Mouse (Mus musculus): ENCODE results near the gene Lmo4. TPM values are rescaled to one million over a fixed set of nuclear protein-coding genes. Genes with fewer than 3 reads are reported as not detected.

Gene Lmo4
- total RNA-seq, 2 experiments from 2014 or later = 210 to 218 TPM

- DNase-seq = no peak
Measured at GRCm38 (mm10) chr3:144147244-144147643, 57.8 kb downstream of the Lmo4 start.

- DNase-seq = no peak
Measured at GRCm38 (mm10) chr3:144144066-144144465, 61.0 kb downstream of the Lmo4 start.

GRCm38 (mm10) chr3:144142939-144143338 is 62.1 kb downstream of the Lmo4 start:
- DNase-seq = no peak

GRCm38 (mm10) chr3:144141786-144142185 is 63.2 kb downstream of the Lmo4 start:
- peak; percentile 45 to 48 for DNase-seq

- DNase-seq = no peak
Measured at GRCm38 (mm10) chr3:144140816-144141215, 64.2 kb downstream of the Lmo4 start.

GRCm38 (mm10) chr3:144138659-144139058 is 66.4 kb downstream of the Lmo4 start:
- DNase-seq = no peak

All from layer of hippocampus, postnatal 36 days (tissue).